Mouse (Mus musculus) mesoderm, embryonic 11.5 days (tissue): ENCODE data around the gene Gm10563.

ENCODE experiments used
- DNase-seq: peaks from one replicate; pipeline ENCODE4 v3.0.0-alpha.2; 2012; ENCODE audit warnings: low read depth, low spot score

The Gm10563 gene

GRCm38 (mm10) chr4:155653086-155653450 lies 7.9 kb upstream of the Gm10563 start, which contains the start of gene Mmp23:
Mmp23 (minus strand) TSS chr4:155653384.
- peak; percentile 60 for DNase-seq

GRCm38 (mm10) chr4:155652283-155653085 lies 7.3 kb upstream of the Gm10563 start:
- peak; percentile 14 for DNase-seq

- DNase-seq: peak; percentile 34
These were observed 6.5 kb upstream of the Gm10563 start for GRCm38 (mm10) chr4:155651553-155652269.

GRCm38 (mm10) chr4:155649355-155649754 lies 4.1 kb upstream of the Gm10563 start:
- no peak for DNase-seq

GRCm38 (mm10) chr4:155645721-155646120 lies 513 bp upstream of the Gm10563 start:
- no peak for DNase-seq

- no peak for DNase-seq
These were observed 1.7 kb downstream of the Gm10563 start for GRCm38 (mm10) chr4:155643531-155643930.

- no peak for DNase-seq
These were observed 9.3 kb downstream of the Gm10563 start for GRCm38 (mm10) chr4:155635766-155636499.

- DNase-seq: no peak
These were observed 14.9 kb downstream of the Gm10563 start for GRCm38 (mm10) chr4:155630267-155630666.

- peak; percentile 99 for DNase-seq
These were observed 20.6 kb downstream of the Gm10563 start, which contains the start of gene Cdk11b for GRCm38 (mm10) chr4:155624338-155625291. Cdk11b (plus strand) TSS chr4:155624854.

- no peak for DNase-seq
These were observed 26.9 kb downstream of the Gm10563 start for GRCm38 (mm10) chr4:155618321-155618720.

GRCm38 (mm10) chr4:155613264-155613663 lies 31.9 kb downstream of the Gm10563 start:
- DNase-seq: no peak

- no peak for DNase-seq
These were observed 33.3 kb downstream of the Gm10563 start for GRCm38 (mm10) chr4:155611860-155612259.

GRCm38 (mm10) chr4:155606825-155607224 lies 38.4 kb downstream of the Gm10563 start:
- no peak for DNase-seq

- no peak for DNase-seq
These were observed 40.1 kb downstream of the Gm10563 start for GRCm38 (mm10) chr4:155605132-155605531.

GRCm38 (mm10) chr4:155603801-155604200 lies 41.4 kb downstream of the Gm10563 start:
- no peak for DNase-seq

- no peak for DNase-seq
These were observed 42.5 kb downstream of the Gm10563 start for GRCm38 (mm10) chr4:155602753-155603152.

GRCm38 (mm10) chr4:155601997-155602456 lies 43.2 kb downstream of the Gm10563 start:
- no peak for DNase-seq

GRCm38 (mm10) chr4:155601091-155601996 lies 43.9 kb downstream of the Gm10563 start, which contains the start of gene Slc35e2:
Slc35e2 (plus strand) TSS chr4:155601416.
- peak; percentile 93 for DNase-seq
